Comparison of ENCODE assay signal across 9 mouse cellular contexts in genomic region chr10:39540995-39541394, GRCm38 (mm10).
A peak's percentile ranks its signal among the peaks of the same experiment; 100 is the strongest.
DNase-seq lines count a peak whose midpoint lies in the region; ATAC-seq and TF ChIP-seq lines count a peak whose summit lies in the region.
"Had no signal": no experiment of that assay in that cellular context is flagged by ENCODE, and none has a peak within 500 bp of the region (broad histone marks: within the 10 kb centered on the region; RNA-seq: fewer than 3 reads in every experiment).

No protein-coding gene starts in this region.

- TF ChIP-seq CTCF in brain, embryonic 14.5 days (IDR thresholded peaks at IDR 0.05; ENCODE audit: borderline replicate concordance, extremely low read depth, insufficient read depth, insufficient read length) = no peak

- H3K36me3 ChIP-seq in heart, embryonic 15.5 days = no peaks in the 10 kb centered on the region
- H3K36me3 ChIP-seq in hindbrain, embryonic 11.5 days (ENCODE audit: control insufficient read depth, insufficient read depth, low read length) = no peaks in the 10 kb centered on the region
- peaks cover 20% of the 10 kb centered on the region for H3K36me3 ChIP-seq in neural tube, embryonic 15.5 days
- peaks cover 24% of the 10 kb centered on the region for H3K36me3 ChIP-seq in liver, embryonic 12.5 days

- no peak overlapping the region for H3K9ac ChIP-seq in heart, embryonic 15.5 days
- H3K9ac ChIP-seq in hindbrain, embryonic 11.5 days (ENCODE audit: low read depth, low read length) = peak overlapping the region; percentile 5; the same call in 1 of the 2 replicates
- peak overlapping the region; percentile 41 for H3K9ac ChIP-seq in neural tube, embryonic 15.5 days (replicated peaks)
- H3K9ac ChIP-seq in liver, embryonic 12.5 days = no peak overlapping the region

- no peak overlapping the region for H3K4me3 ChIP-seq in heart, embryonic 15.5 days
- H3K4me3 ChIP-seq in hindbrain, embryonic 11.5 days (ENCODE audit: low read depth, low read length) = no peak overlapping the region
- H3K4me3 ChIP-seq in neural tube, embryonic 15.5 days (replicated peaks) = no peak overlapping the region
- H3K4me3 ChIP-seq in liver, embryonic 12.5 days = no peak overlapping the region
- H3K4me3 ChIP-seq: erythroblast, embryonic 14.5 days had no signal

- H3K4me2 ChIP-seq in heart, embryonic 15.5 days = no peak overlapping the region
- no peak overlapping the region for H3K4me2 ChIP-seq in hindbrain, embryonic 11.5 days (replicated peaks; ENCODE audit: low read depth, low read length)
- no peak overlapping the region for H3K4me2 ChIP-seq in neural tube, embryonic 15.5 days
- H3K4me2 ChIP-seq in liver, embryonic 12.5 days = no peak overlapping the region

- no peak for ATAC-seq in heart, embryonic 15.5 days (replicated peaks; ENCODE audit: insufficient number of reproducible peaks, insufficient read depth, low FRiP score, low read depth)
- peak; percentile 95 for ATAC-seq in hindbrain, embryonic 11.5 days (ENCODE audit: low FRiP score)
- peak; percentile 76 for ATAC-seq in neural tube, embryonic 15.5 days (ENCODE audit: low FRiP score)
- no peak for ATAC-seq in liver, embryonic 12.5 days

- no peaks in the 10 kb centered on the region for H3K27me3 ChIP-seq in heart, embryonic 15.5 days
- no peaks in the 10 kb centered on the region for H3K27me3 ChIP-seq in hindbrain, embryonic 11.5 days (ENCODE audit: control insufficient read depth, insufficient read depth, low read length)
- no peaks in the 10 kb centered on the region for H3K27me3 ChIP-seq in neural tube, embryonic 15.5 days (replicated peaks)
- H3K27me3 ChIP-seq in liver, embryonic 12.5 days (replicated peaks) = no peaks in the 10 kb centered on the region

- peaks cover 46% of the 10 kb centered on the region for H3K4me1 ChIP-seq in heart, embryonic 15.5 days (replicated peaks)
- peaks cover 28% of the 10 kb centered on the region for H3K4me1 ChIP-seq in hindbrain, embryonic 11.5 days (replicated peaks; ENCODE audit: control insufficient read depth, insufficient read depth, low read length)
- peaks cover 73% of the 10 kb centered on the region for H3K4me1 ChIP-seq in neural tube, embryonic 15.5 days
- H3K4me1 ChIP-seq in liver, embryonic 12.5 days = peaks cover 5% of the 10 kb centered on the region; the same call in 1 of the 2 replicates

- H3K27ac ChIP-seq in heart, embryonic 15.5 days = peak overlapping the region; percentile 57
- H3K27ac ChIP-seq in hindbrain, embryonic 11.5 days (ENCODE audit: low read depth, low read length) = peak overlapping the region; percentile 98
- H3K27ac ChIP-seq in neural tube, embryonic 15.5 days (replicated peaks) = peak overlapping the region; percentile 96
- no peak overlapping the region for H3K27ac ChIP-seq in liver, embryonic 12.5 days

- no peak for TF ChIP-seq POLR2A in brain, embryonic 14.5 days (IDR thresholded peaks at IDR 0.05; ENCODE audit: borderline replicate concordance, extremely low read depth, insufficient read depth, insufficient read length, poor library complexity, severe bottlenecking)

- WGBS in heart, embryonic 15.5 days = 44% methylated on average over 7 of the region's 7 CpGs
- WGBS in hindbrain, embryonic 11.5 days = 5% methylated on average over 7 of the region's 7 CpGs
- 1% methylated on average over 7 of the region's 7 CpGs for WGBS in neural tube, embryonic 15.5 days
- 55% methylated on average over 7 of the region's 7 CpGs for whole genome bisulfite sequencing in liver, embryonic 12.5 days (ENCODE audit: insufficient replicate concordance)

- DNase-seq in heart, adult 18-20 months = no peak
- peak; percentile 96 for DNase-seq in brain, embryonic 14.5 days (ENCODE audit: low read depth)
- peak; percentile 83 for DNase-seq in hindbrain, embryonic 11.5 days (ENCODE audit: low spot score)
- peak; percentile 40 for DNase-seq in left cerebral cortex, adult 11 months (ENCODE audit: low spot score)
- DNase-seq in thymus, postnatal 14 days = no peak

- H3K9me3 ChIP-seq in heart, embryonic 15.5 days (replicated peaks) = no peaks in the 10 kb centered on the region
- no peaks in the 10 kb centered on the region for H3K9me3 ChIP-seq in hindbrain, embryonic 11.5 days (ENCODE audit: control insufficient read depth, low read length)
- no peaks in the 10 kb centered on the region for H3K9me3 ChIP-seq in neural tube, embryonic 15.5 days (replicated peaks)
- H3K9me3 ChIP-seq in liver, embryonic 12.5 days (replicated peaks) = no peaks in the 10 kb centered on the region

Comparison
In these comparisons a context has a peak if more than half of its experiments do, and no peak if none do; other contexts are left out.
1. ATAC-seq: peak in hindbrain, embryonic 11.5 days (single experiment) and neural tube, embryonic 15.5 days (single experiment); none in heart, embryonic 15.5 days (single experiment) and liver, embryonic 12.5 days (single experiment).
2. H3K9ac ChIP-seq: peak in hindbrain, embryonic 11.5 days (single experiment) and neural tube, embryonic 15.5 days (single experiment); none in heart, embryonic 15.5 days (single experiment) and liver, embryonic 12.5 days (single experiment).
3. DNase-seq: peak in brain, embryonic 14.5 days (single experiment), hindbrain, embryonic 11.5 days (single experiment) and left cerebral cortex, adult 11 months (single experiment); none in heart, adult 18-20 months (0 of 2) and thymus, postnatal 14 days (single experiment).